Mouse (Mus musculus) liver, embryonic 16.5 days (tissue): ENCODE data around the gene Lpxn. TPM values are rescaled to one million over a fixed set of nuclear protein-coding genes. Genes with fewer than 3 reads are reported as not detected.

Experiments used
- ATAC-seq: fragments of 200-750 bp; cut with Nextera tagmentation; 2 replicates; pipeline ENCODE4 v1.8.0; 2017; ENCODE audit warnings: low read depth, mild to moderate bottlenecking, moderate number of reproducible peaks, moderate library complexity
- H3K27ac ChIP-seq: fragments of 300-500 bp; sonication (generic); 2 replicates; pipeline ENCODE4 v1.5.1; 2014; ENCODE audit warnings: mild to moderate bottlenecking, low read length
- H3K27me3 ChIP-seq: fragments of 300-500 bp; sonication (generic); 2 replicates; pipeline ENCODE4 v1.6.1; 2014; ENCODE audit warnings: low read depth, low read length, mixed read lengths; ENCODE audit not compliant: control insufficient read depth, insufficient read depth
- H3K36me3 ChIP-seq: fragments of 300-500 bp; sonication (generic); 2 replicates; pipeline ENCODE4 v1.6.1; 2014; ENCODE audit warnings: mild to moderate bottlenecking; ENCODE audit not compliant: control insufficient read depth, insufficient read depth
- H3K4me1 ChIP-seq: fragments of 300-500 bp; sonication (generic); 2 replicates; pipeline ENCODE4 v1.6.1; 2014; ENCODE audit warnings: low read depth, low read length, mixed read lengths; ENCODE audit not compliant: control insufficient read depth
- H3K4me2 ChIP-seq: fragments of 300-500 bp; sonication (generic); 2 replicates; pipeline ENCODE4 v1.6.1; 2014; ENCODE audit warnings: low read depth, low read length, mixed read lengths
- H3K4me3 ChIP-seq: fragments of 300-500 bp; sonication (generic); 2 replicates; pipeline ENCODE4 v1.5.1; 2014; ENCODE audit warnings: low read depth, mild to moderate bottlenecking, low read length
- H3K9ac ChIP-seq: fragments of 300-500 bp; sonication (generic); 2 replicates; pipeline ENCODE4 v1.6.1; 2014; ENCODE audit warnings: low read depth, low read length
- H3K9me3 ChIP-seq: fragments of 300-500 bp; sonication (generic); replicated peaks from 2 replicates; pipeline ENCODE4 v1.6.1; 2016; ENCODE audit warnings: low read length; ENCODE audit not compliant: control insufficient read depth
- WGBS: fragments of 180-500 bp; shearing (Covaris S2); extraction: QIAGEN DNeasy Blood & Tissue Kit; methylation state at CpG from one replicate; pipeline ENCODE4 v1.1.7; 2014; ENCODE audit not compliant: insufficient replicate concordance; 5-methylcytosine and 5-hydroxymethylcytosine counted together
- polyA plus RNA-seq: library from polyadenylated mRNA; unstranded; fragments of >200 nt; fragmentation: Nextera tagmentation; extraction: Ambion mirVana; gene quantifications from 2 replicates; pipeline ENCODE4 v1.2.1, GENCODE M21; 2015

Gene Lpxn
- polyA plus RNA-seq, 1 experiment from 2014 or later: 2.3 TPM

GRCm38 (mm10) chr19:12799081-12799480 is 3.1 kb downstream of the Lpxn start:
- 71% methylated on average over 3 of the region's 3 CpGs for WGBS
- no peaks in the 10 kb centered on the region for H3K4me1 ChIP-seq
- H3K36me3 ChIP-seq: no peaks in the 10 kb centered on the region
- no peaks in the 10 kb centered on the region for H3K27me3 ChIP-seq
- H3K4me2 ChIP-seq: no peak overlapping the region
- no peak overlapping the region for H3K27ac ChIP-seq
- H3K9ac ChIP-seq: no peak overlapping the region
- no peak for ATAC-seq
- no peaks in the 10 kb centered on the region for H3K9me3 ChIP-seq
- H3K4me3 ChIP-seq: no peak overlapping the region

- ATAC-seq: no peak
- 51% methylated on average over 2 of the region's 2 CpGs for WGBS
- no peak overlapping the region for H3K4me2 ChIP-seq
Measured at GRCm38 (mm10) chr19:12800621-12801020, 4.6 kb downstream of the Lpxn start.

DNA sequence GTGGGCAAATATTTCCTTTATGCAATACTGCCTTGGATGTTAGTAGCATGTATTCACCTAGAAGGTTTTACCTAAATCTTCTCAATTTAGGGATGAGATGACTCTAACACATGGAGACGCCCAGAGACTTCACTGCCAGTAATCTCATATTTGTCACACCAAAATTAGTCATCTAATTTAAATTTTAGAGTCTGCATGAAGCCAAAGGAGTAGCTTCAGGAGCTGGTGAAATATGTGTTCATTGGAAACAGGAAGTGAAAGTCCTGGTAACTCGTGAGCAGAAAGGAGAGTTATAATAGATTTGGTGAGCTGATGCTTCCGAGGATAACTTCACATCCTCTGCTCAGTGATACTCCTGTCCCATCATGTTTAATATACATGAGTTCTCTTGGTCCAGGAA is 5.1 kb downstream of the Lpxn start:
- no peak overlapping the region for H3K27ac ChIP-seq
- no peaks in the 10 kb centered on the region for H3K36me3 ChIP-seq
- H3K4me1 ChIP-seq: no peaks in the 10 kb centered on the region
- no peaks in the 10 kb centered on the region for H3K27me3 ChIP-seq
- H3K9me3 ChIP-seq: no peaks in the 10 kb centered on the region
- H3K4me2 ChIP-seq: no peak overlapping the region
- WGBS: 39% methylated on average over 3 of the region's 3 CpGs
- no peak for ATAC-seq
- H3K4me3 ChIP-seq: no peak overlapping the region
- H3K9ac ChIP-seq: no peak overlapping the region

More at GRCm38 (mm10) chr19:12800621-12801020, 4.6 kb downstream of the Lpxn start:
- Histone ChIP-seq H3K4me1 (no peaks in the 10 kb centered on the region), H3K27ac (no peak overlapping the region), H3K36me3 (no peaks in the 10 kb centered on the region), H3K27me3 (no peaks in the 10 kb centered on the region), H3K9me3 (no peaks in the 10 kb centered on the region), H3K9ac (no peak overlapping the region), H3K4me3 (no peak overlapping the region)

- Histone ChIP-seq H3K9ac (no peak overlapping the region), H3K36me3 (no peaks in the 10 kb centered on the region), H3K4me3 (no peak overlapping the region), H3K27me3 (no peaks in the 10 kb centered on the region), H3K9me3 (no peaks in the 10 kb centered on the region), H3K27ac (no peak overlapping the region), H3K4me2 (no peak overlapping the region), H3K4me1 (no peaks in the 10 kb centered on the region)
- 61% methylated on average over 3 of the region's 3 CpGs for WGBS
- ATAC-seq: no peak
Measured at GRCm38 (mm10) chr19:12802830-12803229, 6.8 kb downstream of the Lpxn start.

GRCm38 (mm10) chr19:12804237-12804636 is 8.2 kb downstream of the Lpxn start:
- Histone ChIP-seq H3K4me2 (no peak overlapping the region), H3K27me3 (no peaks in the 10 kb centered on the region), H3K27ac (no peak overlapping the region), H3K4me3 (no peak overlapping the region), H3K4me1 (no peaks in the 10 kb centered on the region), H3K36me3 (no peaks in the 10 kb centered on the region), H3K9ac (no peak overlapping the region), H3K9me3 (no peaks in the 10 kb centered on the region)
- WGBS: 50% methylated on average over 1 of the region's 1 CpGs
- no peak for ATAC-seq

- H3K36me3 ChIP-seq: no peaks in the 10 kb centered on the region
- H3K27me3 ChIP-seq: no peaks in the 10 kb centered on the region
- no peak overlapping the region for H3K4me3 ChIP-seq
- ATAC-seq: no peak
- no peak overlapping the region for H3K4me2 ChIP-seq
- H3K4me1 ChIP-seq: no peaks in the 10 kb centered on the region
- 54% methylated on average over 3 of the region's 3 CpGs for WGBS
- no peaks in the 10 kb centered on the region for H3K9me3 ChIP-seq
- H3K9ac ChIP-seq: no peak overlapping the region
- no peak overlapping the region for H3K27ac ChIP-seq
Measured at GRCm38 (mm10) chr19:12805730-12806129, 9.7 kb downstream of the Lpxn start.

DNA sequence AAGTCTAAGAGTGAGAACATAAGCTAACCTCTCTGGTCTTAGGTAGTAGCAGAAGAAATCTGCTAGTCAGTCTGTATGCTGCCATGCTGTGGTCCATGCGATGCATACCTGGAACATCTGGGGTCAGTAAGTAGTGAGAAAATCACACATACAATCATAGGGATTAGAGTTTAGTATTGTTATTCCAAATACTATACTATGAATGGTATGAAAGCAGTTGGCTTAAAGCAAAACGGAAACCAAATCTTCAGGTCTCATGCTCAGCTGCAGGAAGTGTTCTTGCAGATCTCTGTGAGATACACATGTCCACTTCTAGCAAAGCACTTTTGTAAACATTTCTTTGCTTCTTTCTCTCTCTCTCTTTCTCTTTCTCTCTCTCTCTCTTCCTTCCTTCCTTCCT is 10.2 kb downstream of the Lpxn start:
- 48% methylated on average over 2 of the region's 2 CpGs for WGBS
- Histone ChIP-seq H3K27ac (no peak overlapping the region), H3K4me3 (no peak overlapping the region), H3K9ac (no peak overlapping the region), H3K4me2 (no peak overlapping the region), H3K9me3 (no peaks in the 10 kb centered on the region), H3K4me1 (no peaks in the 10 kb centered on the region), H3K36me3 (no peaks in the 10 kb centered on the region), H3K27me3 (no peaks in the 10 kb centered on the region)
- no peak for ATAC-seq

DNA sequence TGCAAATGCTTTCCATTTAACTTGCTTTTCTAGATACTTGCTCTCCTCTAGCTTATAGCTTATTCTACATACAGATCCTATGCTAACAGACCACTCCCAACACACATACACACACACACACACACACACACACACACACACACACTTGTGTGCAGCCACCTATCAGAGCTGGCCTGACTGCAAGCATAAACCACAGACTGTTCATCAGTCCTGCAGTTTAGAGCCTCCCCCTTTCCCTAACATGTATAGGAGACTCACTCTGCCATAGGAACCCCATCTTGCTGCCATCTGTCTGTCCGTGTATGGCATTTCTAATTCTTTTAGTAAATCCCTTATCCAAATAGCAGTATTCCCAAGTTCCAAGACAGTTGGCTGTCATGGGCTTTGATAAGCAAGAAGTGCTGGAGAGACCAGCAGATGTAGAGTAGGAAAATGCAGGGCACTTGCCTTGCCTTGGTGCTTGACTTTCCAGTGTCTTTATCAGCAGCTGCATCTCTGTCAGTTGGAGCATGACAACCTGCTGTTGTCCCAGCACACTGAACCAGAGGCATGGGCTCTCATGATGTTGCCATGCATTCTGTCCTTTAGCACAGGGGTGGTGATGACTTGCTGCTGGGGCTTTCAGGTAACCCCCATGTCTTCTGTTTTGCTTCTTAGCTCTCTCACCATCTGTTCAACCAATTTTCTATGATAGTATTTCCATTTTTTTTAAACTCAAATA is 16.8 kb downstream of the Lpxn start:
- Histone ChIP-seq H3K27me3 (no peaks in the 10 kb centered on the region), H3K9me3 (no peaks in the 10 kb centered on the region), H3K4me2 (no peak overlapping the region), H3K4me3 (no peak overlapping the region), H3K27ac (no peak overlapping the region), H3K4me1 (no peaks in the 10 kb centered on the region), H3K9ac (no peak overlapping the region), H3K36me3 (no peaks in the 10 kb centered on the region)
- 29% methylated on average over 1 of the region's 1 CpGs for WGBS
- ATAC-seq: no peak

- no peaks in the 10 kb centered on the region for H3K36me3 ChIP-seq
- no peaks in the 10 kb centered on the region for H3K27me3 ChIP-seq
- H3K27ac ChIP-seq: no peak overlapping the region
- no peak overlapping the region for H3K4me3 ChIP-seq
- no peak for ATAC-seq
- no peak overlapping the region for H3K4me2 ChIP-seq
- H3K9me3 ChIP-seq: no peaks in the 10 kb centered on the region
- 59% methylated on average over 1 of the region's 1 CpGs for WGBS
- no peaks in the 10 kb centered on the region for H3K4me1 ChIP-seq
- no peak overlapping the region for H3K9ac ChIP-seq
Measured at GRCm38 (mm10) chr19:12813883-12814282, 17.9 kb downstream of the Lpxn start.
